ENCODE assay signal across 9 mouse cellular contexts in the genomic region with DNA sequence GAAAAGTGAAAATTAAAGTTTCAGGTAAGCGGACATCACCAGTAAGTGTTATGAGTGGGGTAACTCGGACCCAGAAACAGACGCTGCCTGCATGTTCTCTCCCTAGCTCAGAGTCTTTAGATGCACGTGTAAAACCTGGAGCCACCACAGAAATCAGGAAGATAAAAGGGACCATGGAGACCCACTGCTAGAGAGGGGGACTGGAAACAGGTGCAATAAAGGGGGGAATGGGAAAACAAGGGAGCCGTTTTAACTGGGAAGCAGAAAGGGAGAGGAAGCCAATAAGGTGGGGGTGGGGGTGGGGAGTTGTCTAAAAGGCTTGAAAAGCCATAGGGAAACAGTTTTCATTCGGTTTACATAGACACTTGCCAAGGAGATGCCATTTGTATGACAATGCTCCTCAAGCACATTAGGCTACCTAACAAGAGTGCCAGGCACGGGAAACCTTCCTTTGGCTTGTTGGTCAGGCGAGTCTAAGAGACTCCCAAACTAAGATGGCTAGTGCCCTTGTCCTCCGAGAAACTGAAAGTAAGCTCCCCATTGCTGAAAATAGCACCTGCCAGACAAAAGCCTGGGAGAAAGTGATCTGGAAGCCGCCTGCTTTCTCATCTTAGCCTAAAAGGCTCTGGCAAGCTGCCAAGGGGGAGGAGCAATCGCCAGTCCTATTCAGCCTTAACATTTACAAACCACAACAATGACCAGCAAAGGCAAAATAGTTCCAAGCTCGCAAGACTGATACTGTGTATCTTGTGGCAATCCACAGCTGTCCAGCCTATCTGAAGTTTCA. TPM values are rescaled to one million over a fixed set of nuclear protein-coding genes. Genes with fewer than 3 reads are reported as not detected.
DNase-seq lines count a peak whose midpoint lies in the region; ATAC-seq and TF ChIP-seq lines count a peak whose summit lies in the region.
"Had no signal": no experiment of that assay in that cellular context is flagged by ENCODE, and none has a peak within 500 bp of the region (broad histone marks: within the 10 kb centered on the region; RNA-seq: fewer than 3 reads in every experiment).

No protein-coding gene starts in this region.

- DNase-seq in left cerebral cortex, postnatal 25 days (ENCODE audit: low spot score in 2 of 2): peak; percentile 14 to 22
- DNase-seq in left cerebral cortex, adult 2 months (ENCODE audit: extremely low spot score in 1 of 2, low spot score in 2 of 2): no peak
- DNase-seq in adipocyte (ENCODE audit: low spot score): peak; percentile 55
- peak; percentile 43 for DNase-seq in forebrain, embryonic 10.5 days (ENCODE audit: extremely low spot score, low spot score)
- peak; percentile 64 for DNase-seq in hindbrain, embryonic 11.5 days (ENCODE audit: low spot score)
- peak; percentile 39 for DNase-seq in liver, embryonic 11.5 days (ENCODE audit: low spot score)
- DNase-seq in naive thymus-derived CD4-positive, alpha-beta T cell, adult 2 months (ENCODE audit: low read depth): peak; percentile 22
- no peak for DNase-seq in thymus, postnatal 10 days (ENCODE audit: low spot score in 2 of 2)

- peaks cover 16% of the 10 kb centered on the region for H3K4me1 ChIP-seq in forebrain, embryonic 10.5 days
- no peaks in the 10 kb centered on the region; the same call in 1 of the 2 replicates for H3K4me1 ChIP-seq in hindbrain, embryonic 11.5 days (replicated peaks; ENCODE audit: control insufficient read depth, insufficient read depth, low read length)
- no peaks in the 10 kb centered on the region; the same call in none of the 2 replicates for H3K4me1 ChIP-seq in liver, embryonic 11.5 days (replicated peaks; ENCODE audit: control insufficient read depth, insufficient read depth, low read length)
- H3K4me1 ChIP-seq: embryonic facial prominence, embryonic 12.5 days had no signal

- H3K4me3 ChIP-seq in left cerebral cortex, adult 2 months: no peak overlapping the region
- H3K4me3 ChIP-seq in forebrain, embryonic 10.5 days: peak overlapping the region; percentile 25; the same call in 1 of the 2 replicates
- H3K4me3 ChIP-seq in hindbrain, embryonic 11.5 days (ENCODE audit: low read depth, low read length): no peak overlapping the region
- H3K4me3 ChIP-seq in liver, embryonic 11.5 days (ENCODE audit: low read depth, low read length): no peak overlapping the region
- H3K4me3 ChIP-seq: embryonic facial prominence, embryonic 12.5 days had no signal

- peaks cover 60% of the 10 kb centered on the region for H3K36me3 ChIP-seq in forebrain, embryonic 10.5 days (replicated peaks)
- peaks cover 5% of the 10 kb centered on the region; the same call in 1 of the 2 replicates for H3K36me3 ChIP-seq in hindbrain, embryonic 11.5 days (ENCODE audit: control insufficient read depth, insufficient read depth, low read length)
- H3K36me3 ChIP-seq in liver, embryonic 11.5 days (ENCODE audit: control insufficient read depth, insufficient read depth, low read length): peaks cover 22% of the 10 kb centered on the region

- no peak overlapping the region for H3K27ac ChIP-seq in left cerebral cortex, adult 2 months
- H3K27ac ChIP-seq in forebrain, embryonic 10.5 days: peak overlapping the region; percentile 67
- peak overlapping the region; percentile 65; the same call in 1 of the 2 replicates for H3K27ac ChIP-seq in hindbrain, embryonic 11.5 days (ENCODE audit: low read depth, low read length)
- H3K27ac ChIP-seq in liver, embryonic 11.5 days (ENCODE audit: low read depth, low read length): no peak overlapping the region
- H3K27ac ChIP-seq: embryonic facial prominence, embryonic 12.5 days had no signal

- 71% methylated on average over 12 of the region's 12 CpGs for WGBS in forebrain, embryonic 10.5 days
- 57% methylated on average over 12 of the region's 12 CpGs for WGBS in hindbrain, embryonic 11.5 days
- 76% methylated on average over 12 of the region's 12 CpGs for WGBS in liver, embryonic 11.5 days

- no peaks in the 10 kb centered on the region for H3K27me3 ChIP-seq in forebrain, embryonic 10.5 days (ENCODE audit: poor library complexity, severe bottlenecking)
- no peaks in the 10 kb centered on the region for H3K27me3 ChIP-seq in hindbrain, embryonic 11.5 days (ENCODE audit: control insufficient read depth, insufficient read depth, low read length)
- no peaks in the 10 kb centered on the region for H3K27me3 ChIP-seq in liver, embryonic 11.5 days (replicated peaks; ENCODE audit: control insufficient read depth, insufficient read depth, low read length)
- H3K27me3 ChIP-seq: embryonic facial prominence, embryonic 12.5 days had no signal

- peak overlapping the region; percentile 22; the same call in 1 of the 2 replicates for H3K4me2 ChIP-seq in hindbrain, embryonic 11.5 days (replicated peaks; ENCODE audit: low read depth, low read length)
- H3K4me2 ChIP-seq in liver, embryonic 11.5 days: no peak overlapping the region
- H3K4me2 ChIP-seq: embryonic facial prominence, embryonic 12.5 days had no signal

- no peak for TF ChIP-seq CTCF in left cerebral cortex, adult 2 months (IDR thresholded peaks at IDR 0.05)

- peaks cover 3% of the 10 kb centered on the region; the same call in 1 of the 2 replicates for H3K9me3 ChIP-seq in forebrain, embryonic 10.5 days
- H3K9me3 ChIP-seq in hindbrain, embryonic 11.5 days (ENCODE audit: control insufficient read depth, low read length): no peaks in the 10 kb centered on the region
- no peaks in the 10 kb centered on the region for H3K9me3 ChIP-seq in liver, embryonic 11.5 days (ENCODE audit: control insufficient read depth, low read length)
- H3K9me3 ChIP-seq: embryonic facial prominence, embryonic 12.5 days had no signal

- 0 out of 2 replicates have a peak overlapping the region, but pooled peaks have one; percentile 1 for H3K9ac ChIP-seq in hindbrain, embryonic 11.5 days (ENCODE audit: low read depth, low read length)
- H3K9ac ChIP-seq in liver, embryonic 11.5 days (ENCODE audit: low read depth, low read length): no peak overlapping the region
- H3K9ac ChIP-seq: embryonic facial prominence, embryonic 12.5 days had no signal

- peak; percentile 47 for ATAC-seq in hindbrain, embryonic 11.5 days (ENCODE audit: low FRiP score)
- no peak for ATAC-seq in liver, embryonic 11.5 days (replicated peaks; ENCODE audit: low FRiP score)

- intact Hi-C loops in left cerebral cortex, postnatal 25 days (cut with DNase I): no loop called here
- intact Hi-C loops in left cerebral cortex, adult 2 months (cut with DNase I): no loop called here

RNA-seq across cellular contexts. Expression of a gene that starts 10.0 kb away (rescaled TPM):
- total RNA-seq in left cerebral cortex, postnatal 25 days (2021): 100 to 1,000 TPM; 230 to 236 TPM
- total RNA-seq in left cerebral cortex, adult 2 months (2021): 100 to 1,000 TPM; 214 to 225 TPM
- polyA plus RNA-seq in forebrain, embryonic 10.5 days (2016; fragmentation: Nextera tagmentation; extraction: Ambion mirVana): 194 and 213 TPM in 2 replicates
- 82.5 and 84.8 TPM in 2 replicates for polyA plus RNA-seq in hindbrain, embryonic 11.5 days (2014; fragmentation: Nextera tagmentation; extraction: Ambion mirVana)
- polyA plus RNA-seq in liver, embryonic 11.5 days (2014; fragmentation: Nextera tagmentation; extraction: Ambion mirVana): 153 and 158 TPM in 2 replicates

RNA-seq across cellular contexts. Expression of a gene that starts 25.0 kb away (rescaled TPM):
- 10 to 100 TPM; 27.0 to 27.9 TPM for total RNA-seq in left cerebral cortex, postnatal 25 days (2021)
- 10 to 100 TPM; 26.0 to 26.2 TPM for total RNA-seq in left cerebral cortex, adult 2 months (2021)
- polyA plus RNA-seq in forebrain, embryonic 10.5 days (2016; fragmentation: Nextera tagmentation; extraction: Ambion mirVana): 16.7 and 18.4 TPM in 2 replicates
- 14.3 and 16.8 TPM in 2 replicates for polyA plus RNA-seq in hindbrain, embryonic 11.5 days (2014; fragmentation: Nextera tagmentation; extraction: Ambion mirVana)
- 13.8 and 14.8 TPM in 2 replicates for polyA plus RNA-seq in liver, embryonic 11.5 days (2014; fragmentation: Nextera tagmentation; extraction: Ambion mirVana)

RNA-seq across cellular contexts. Expression of a gene that starts 53.2 kb away (rescaled TPM):
- 10 to 100 TPM; 88.4 to 99.8 TPM for total RNA-seq in left cerebral cortex, postnatal 25 days (2021)
- 10 to 100 TPM; 78.6 to 80.1 TPM for total RNA-seq in left cerebral cortex, adult 2 months (2021)
- 377 and 379 TPM in 2 replicates for polyA plus RNA-seq in forebrain, embryonic 10.5 days (2016; fragmentation: Nextera tagmentation; extraction: Ambion mirVana)
- polyA plus RNA-seq in hindbrain, embryonic 11.5 days (2014; fragmentation: Nextera tagmentation; extraction: Ambion mirVana): 380 and 392 TPM in 2 replicates
- polyA plus RNA-seq in liver, embryonic 11.5 days (2014; fragmentation: Nextera tagmentation; extraction: Ambion mirVana): 458 and 484 TPM in 2 replicates

Comparison
In these comparisons a context has a peak if more than half of its experiments do, and no peak if none do; other contexts are left out.
1. DNase-seq: peak in left cerebral cortex, postnatal 25 days (2 of 2), adipocyte (single experiment), forebrain, embryonic 10.5 days (single experiment), hindbrain, embryonic 11.5 days (single experiment), liver, embryonic 11.5 days (single experiment) and naive thymus-derived CD4-positive, alpha-beta T cell, adult 2 months (single experiment); none in left cerebral cortex, adult 2 months (0 of 2) and thymus, postnatal 10 days (0 of 2).
2. H3K27ac ChIP-seq: peak in forebrain, embryonic 10.5 days (single experiment) and hindbrain, embryonic 11.5 days (single experiment); none in left cerebral cortex, adult 2 months (single experiment) and liver, embryonic 11.5 days (single experiment).